Mouse (Mus musculus): ENCODE data around the gene Ngfr. TPM values are rescaled to one million over a fixed set of nuclear protein-coding genes. Genes with fewer than 3 reads are reported as not detected.
"Not testable (repeated sequence)": the region's sequence is repeated elsewhere in the genome, so short reads cannot be mapped to it uniquely, and the experiment has no call there.

Gene Ngfr
- not detected for polyA plus RNA-seq (2017; shearing (Covaris generic))

GRCm38 (mm10) chr11:95587423-95587951, at the start of gene Ngfr:
Ngfr (minus strand) TSS chr11:95587735.
- no peak for ATAC-seq

GRCm38 (mm10) chr11:95635030-95635429, 47.5 kb upstream of the Ngfr start:
- ATAC-seq: no peak

GRCm38 (mm10) chr11:95633512-95634000, 46.0 kb upstream of the Ngfr start:
- ATAC-seq: no peak

- no peak for ATAC-seq
Observed at GRCm38 (mm10) chr11:95632474-95632873, 44.9 kb upstream of the Ngfr start.

- ATAC-seq: no peak
Observed at GRCm38 (mm10) chr11:95631301-95631700, 43.8 kb upstream of the Ngfr start.

- ATAC-seq: no peak
Observed at GRCm38 (mm10) chr11:95630558-95630957, 43.0 kb upstream of the Ngfr start.

- ATAC-seq: no peak
Observed at GRCm38 (mm10) chr11:95622426-95622825, 34.9 kb upstream of the Ngfr start.

- no peak for ATAC-seq
Observed at GRCm38 (mm10) chr11:95621541-95622130, 34.1 kb upstream of the Ngfr start.

GRCm38 (mm10) chr11:95621010-95621409, 33.5 kb upstream of the Ngfr start:
- ATAC-seq: no peak

GRCm38 (mm10) chr11:95619886-95620444, 32.4 kb upstream of the Ngfr start:
- no peak for ATAC-seq

GRCm38 (mm10) chr11:95619081-95619480, 31.5 kb upstream of the Ngfr start:
- ATAC-seq: no peak

- no peak for ATAC-seq
Observed at GRCm38 (mm10) chr11:95617785-95618465, 30.4 kb upstream of the Ngfr start.

GRCm38 (mm10) chr11:95614739-95615138, 27.2 kb upstream of the Ngfr start:
- no peak for ATAC-seq

GRCm38 (mm10) chr11:95611283-95611682, 23.7 kb upstream of the Ngfr start:
- ATAC-seq: no peak

- no peak for ATAC-seq
Observed at GRCm38 (mm10) chr11:95610391-95610902, 22.9 kb upstream of the Ngfr start.

GRCm38 (mm10) chr11:95609924-95610323, 22.4 kb upstream of the Ngfr start:
- no peak for ATAC-seq

GRCm38 (mm10) chr11:95607286-95607685, 19.8 kb upstream of the Ngfr start:
- not testable (repeated sequence) for ATAC-seq

- no peak for ATAC-seq
Observed at GRCm38 (mm10) chr11:95598214-95599062, 10.9 kb upstream of the Ngfr start.

- ATAC-seq: no peak
Observed at GRCm38 (mm10) chr11:95597741-95598140, 10.2 kb upstream of the Ngfr start.

GRCm38 (mm10) chr11:95596704-95597103, 9.2 kb upstream of the Ngfr start:
- ATAC-seq: no peak

- no peak for ATAC-seq
Observed at GRCm38 (mm10) chr11:95596150-95596515, 8.6 kb upstream of the Ngfr start.

- ATAC-seq: no peak
Observed at GRCm38 (mm10) chr11:95595438-95596149, 8.1 kb upstream of the Ngfr start.

All from inflammation-experienced regulatory T-cells, adult 6 months (primary cell).